Mouse (Mus musculus): ENCODE data around the gene Plcb1. TPM values are rescaled to one million over a fixed set of nuclear protein-coding genes. Genes with fewer than 3 reads are reported as not detected.

The Plcb1 gene
- total RNA-seq, 1 experiment, result 0.89 TPM

DNA sequence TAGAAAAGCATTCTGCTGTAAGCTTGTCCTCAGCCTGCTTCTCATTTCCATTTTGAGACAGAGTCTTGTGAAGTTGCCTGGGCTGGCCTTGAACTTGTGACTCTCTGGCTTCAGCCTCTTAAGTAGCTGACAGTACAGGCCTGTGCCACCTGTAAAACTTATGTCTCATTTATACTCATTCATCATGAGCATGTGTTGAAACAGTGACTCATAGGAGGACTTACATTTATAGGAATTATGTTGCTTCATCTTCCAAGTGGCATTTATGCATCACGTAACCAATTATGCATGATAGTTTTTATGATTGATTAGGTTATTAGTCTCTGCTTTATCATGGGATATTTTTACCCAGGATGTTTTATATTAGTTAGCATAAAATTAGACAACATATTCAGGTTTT lies 667.7 kb downstream of the Plcb1 start:
- no peak overlapping the region for H3K4me3 ChIP-seq (ENCODE audit: insufficient read depth in 1 of 2, low read depth in 1 of 2, low read length in 2 of 2, poor library complexity in 1 of 2, severe bottlenecking in 1 of 2)
- TF ChIP-seq ZNF384 (IDR thresholded peaks at IDR 0.05; ENCODE audit: low read depth, low read length) (no peak), CHD2 (IDR thresholded peaks at IDR 0.05; ENCODE audit: low read depth, low read length) (no peak), MAFK (IDR thresholded peaks at IDR 0.05; ENCODE audit: insufficient read depth, low read depth, low read length) (no peak), ZC3H11A (IDR thresholded peaks at IDR 0.05; ENCODE audit: borderline replicate concordance, low read depth, low read length) (no peak), HCFC1 (IDR thresholded peaks at IDR 0.05; ENCODE audit: borderline replicate concordance, insufficient read depth, low read length) (no peak)
- in situ Hi-C loops (cut with MboI; ENCODE audit: low sequenced_read_pairs in 2 of 2, unreplicated experiment in 2 of 2), result no loop called here
- no peaks in the 10 kb centered on the region for H3K9me3 ChIP-seq (ENCODE audit: control insufficient read depth, insufficient read depth, low read depth, low read length)
- no peak overlapping the region for H3K9ac ChIP-seq (ENCODE audit: insufficient read depth, low read depth, low read length, poor library complexity, severe bottlenecking)
- H3K27ac ChIP-seq (ENCODE audit: insufficient read depth, low read depth, low read length, poor library complexity, severe bottlenecking), result no peak overlapping the region
- no peak for DNase-seq (ENCODE audit: low read depth, low spot score)
- no peaks in the 10 kb centered on the region for H3K4me1 ChIP-seq (ENCODE audit: control insufficient read depth in 2 of 2, insufficient read depth in 2 of 2, low read length in 2 of 2, poor library complexity in 1 of 2)
- H3K36me3 ChIP-seq (ENCODE audit: control insufficient read depth, insufficient read depth, low read length, poor library complexity, severe bottlenecking), result no peaks in the 10 kb centered on the region

DNA sequence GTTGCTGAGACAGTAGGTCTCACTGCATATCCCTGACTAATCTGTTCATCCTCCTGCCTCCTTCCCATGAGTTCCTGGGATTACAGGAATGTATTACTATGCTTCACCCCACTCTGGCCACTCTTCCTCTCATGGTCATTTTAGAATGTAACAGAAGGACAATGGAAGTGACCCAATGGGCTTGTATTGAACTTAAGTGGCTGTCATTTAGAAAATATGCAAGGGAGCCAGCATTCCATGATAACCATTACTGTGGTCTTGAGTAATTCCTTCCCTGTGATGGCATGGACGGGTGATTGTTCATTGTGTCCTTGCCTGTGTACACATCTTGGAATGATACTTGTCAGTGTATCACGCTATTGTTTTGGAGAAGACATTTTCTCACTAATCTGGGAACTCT lies 668.1 kb downstream of the Plcb1 start:
- no peak overlapping the region for H3K9ac ChIP-seq (ENCODE audit: insufficient read depth, low read depth, low read length, poor library complexity, severe bottlenecking)
- in situ Hi-C loops (cut with MboI; ENCODE audit: low sequenced_read_pairs in 2 of 2, unreplicated experiment in 2 of 2), result no loop called here
- no peaks in the 10 kb centered on the region for H3K4me1 ChIP-seq (ENCODE audit: control insufficient read depth in 2 of 2, insufficient read depth in 2 of 2, low read length in 2 of 2, poor library complexity in 1 of 2)
- no peak for DNase-seq (ENCODE audit: low read depth, low spot score)
- no peak for TF ChIP-seq ZNF384 (IDR thresholded peaks at IDR 0.05; ENCODE audit: low read depth, low read length)
- no peak for TF ChIP-seq MAFK (IDR thresholded peaks at IDR 0.05; ENCODE audit: insufficient read depth, low read depth, low read length)
- TF ChIP-seq CHD2 (IDR thresholded peaks at IDR 0.05; ENCODE audit: low read depth, low read length), result no peak
- TF ChIP-seq HCFC1 (IDR thresholded peaks at IDR 0.05; ENCODE audit: borderline replicate concordance, insufficient read depth, low read length), result no peak
- TF ChIP-seq ZC3H11A (IDR thresholded peaks at IDR 0.05; ENCODE audit: borderline replicate concordance, low read depth, low read length), result no peak
- H3K9me3 ChIP-seq (ENCODE audit: control insufficient read depth, insufficient read depth, low read depth, low read length), result no peaks in the 10 kb centered on the region
- H3K27ac ChIP-seq (ENCODE audit: insufficient read depth, low read depth, low read length, poor library complexity, severe bottlenecking), result no peak overlapping the region
- H3K4me3 ChIP-seq (ENCODE audit: insufficient read depth in 1 of 2, low read depth in 1 of 2, low read length in 2 of 2, poor library complexity in 1 of 2, severe bottlenecking in 1 of 2), result no peak overlapping the region
- no peaks in the 10 kb centered on the region for H3K36me3 ChIP-seq (ENCODE audit: control insufficient read depth, insufficient read depth, low read length, poor library complexity, severe bottlenecking)

DNA sequence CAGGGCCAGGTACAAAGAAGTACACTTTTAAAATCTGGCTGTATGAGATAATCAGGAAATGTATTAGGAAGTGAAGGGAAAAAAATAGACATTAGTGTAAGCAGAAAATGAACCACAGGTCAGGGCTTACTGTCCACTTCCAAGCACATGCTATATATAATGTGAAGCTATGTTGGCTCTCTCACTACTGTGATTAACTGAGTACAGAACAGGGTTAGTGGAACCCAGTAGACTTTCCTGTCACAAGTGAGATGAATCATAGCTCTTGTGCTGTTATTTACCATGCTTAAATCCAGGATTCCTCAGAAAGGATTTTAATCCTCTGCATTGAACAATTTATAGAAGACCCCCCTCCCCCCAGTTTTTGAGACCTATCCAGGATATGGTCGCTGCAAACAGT lies 668.6 kb downstream of the Plcb1 start:
- Histone ChIP-seq H3K4me1 (ENCODE audit: control insufficient read depth in 2 of 2, insufficient read depth in 2 of 2, low read length in 2 of 2, poor library complexity in 1 of 2) (no peaks in the 10 kb centered on the region), H3K4me3 (ENCODE audit: insufficient read depth in 1 of 2, low read depth in 1 of 2, low read length in 2 of 2, poor library complexity in 1 of 2, severe bottlenecking in 1 of 2) (no peak overlapping the region), H3K9me3 (ENCODE audit: control insufficient read depth, insufficient read depth, low read depth, low read length) (no peaks in the 10 kb centered on the region), H3K27ac (ENCODE audit: insufficient read depth, low read depth, low read length, poor library complexity, severe bottlenecking) (no peak overlapping the region), H3K9ac (ENCODE audit: insufficient read depth, low read depth, low read length, poor library complexity, severe bottlenecking) (no peak overlapping the region), H3K36me3 (ENCODE audit: control insufficient read depth, insufficient read depth, low read length, poor library complexity, severe bottlenecking) (no peaks in the 10 kb centered on the region)
- in situ Hi-C loops (cut with MboI; ENCODE audit: low sequenced_read_pairs in 2 of 2, unreplicated experiment in 2 of 2), result no loop called here
- TF ChIP-seq HCFC1 (IDR thresholded peaks at IDR 0.05; ENCODE audit: borderline replicate concordance, insufficient read depth, low read length), result no peak
- DNase-seq (ENCODE audit: low read depth, low spot score), result no peak

DNA sequence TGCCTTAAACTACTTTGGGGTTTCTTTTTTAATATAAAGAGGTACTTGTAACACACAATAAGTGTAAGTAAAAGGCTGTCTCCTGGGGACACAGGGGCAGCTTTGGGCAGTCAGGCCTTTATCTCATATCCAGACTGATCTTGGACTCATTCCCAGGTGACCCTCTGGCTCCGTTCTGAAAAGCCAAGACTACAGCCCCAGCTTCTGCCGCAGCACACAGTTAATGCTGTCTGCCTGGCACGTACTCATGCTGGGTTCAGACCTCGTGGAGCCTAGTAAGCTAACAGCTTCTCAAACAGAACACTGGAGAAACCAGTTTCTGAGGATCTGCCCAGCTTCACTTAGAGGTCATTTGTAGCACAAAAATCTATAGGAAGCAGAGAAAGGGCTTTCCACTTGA lies 682.0 kb downstream of the Plcb1 start:
- Histone ChIP-seq H3K9me3 (ENCODE audit: control insufficient read depth, insufficient read depth, low read depth, low read length) (no peaks in the 10 kb centered on the region), H3K4me3 (ENCODE audit: insufficient read depth in 1 of 2, low read depth in 1 of 2, low read length in 2 of 2, poor library complexity in 1 of 2, severe bottlenecking in 1 of 2) (no peak overlapping the region), H3K4me1 (ENCODE audit: control insufficient read depth in 2 of 2, insufficient read depth in 2 of 2, low read length in 2 of 2, poor library complexity in 1 of 2) (no peaks in the 10 kb centered on the region), H3K9ac (ENCODE audit: insufficient read depth, low read depth, low read length, poor library complexity, severe bottlenecking) (no peak overlapping the region), H3K27ac (ENCODE audit: insufficient read depth, low read depth, low read length, poor library complexity, severe bottlenecking) (no peak overlapping the region), H3K36me3 (ENCODE audit: control insufficient read depth, insufficient read depth, low read length, poor library complexity, severe bottlenecking) (no peaks in the 10 kb centered on the region)
- DNase-seq (ENCODE audit: low read depth, low spot score), result no peak
- no peak for TF ChIP-seq ZNF384 (IDR thresholded peaks at IDR 0.05; ENCODE audit: low read depth, low read length)
- no peak for TF ChIP-seq ZC3H11A (IDR thresholded peaks at IDR 0.05; ENCODE audit: borderline replicate concordance, low read depth, low read length)
- TF ChIP-seq MAFK (IDR thresholded peaks at IDR 0.05; ENCODE audit: insufficient read depth, low read depth, low read length), result no peak
- no peak for TF ChIP-seq CHD2 (IDR thresholded peaks at IDR 0.05; ENCODE audit: low read depth, low read length)
- no peak for TF ChIP-seq HCFC1 (IDR thresholded peaks at IDR 0.05; ENCODE audit: borderline replicate concordance, insufficient read depth, low read length)
- in situ Hi-C loops (cut with MboI; ENCODE audit: low sequenced_read_pairs in 2 of 2, unreplicated experiment in 2 of 2), result no loop called here

DNA sequence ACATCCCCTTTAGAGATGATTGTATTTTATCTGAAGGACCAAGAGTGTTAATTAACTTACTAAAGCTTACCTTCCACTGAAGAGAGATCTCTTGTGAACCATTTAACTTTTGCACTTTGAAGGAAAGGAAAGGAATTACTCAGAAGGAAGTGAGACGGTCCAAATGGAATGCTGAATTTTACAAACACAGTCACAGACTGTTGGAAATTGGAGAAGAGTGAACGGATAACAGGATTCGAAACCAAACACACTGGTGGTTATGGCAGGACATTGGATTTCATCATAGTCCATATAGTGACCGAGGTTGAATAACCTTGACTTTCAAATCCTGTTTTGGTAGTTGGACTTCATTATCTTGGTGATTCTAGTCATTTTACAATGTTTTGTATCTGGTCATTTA lies 688.2 kb downstream of the Plcb1 start:
- no peaks in the 10 kb centered on the region for H3K4me1 ChIP-seq (ENCODE audit: control insufficient read depth in 2 of 2, insufficient read depth in 2 of 2, low read length in 2 of 2, poor library complexity in 1 of 2)
- TF ChIP-seq ZNF384 (IDR thresholded peaks at IDR 0.05; ENCODE audit: low read depth, low read length) (no peak), HCFC1 (IDR thresholded peaks at IDR 0.05; ENCODE audit: borderline replicate concordance, insufficient read depth, low read length) (no peak), MAFK (IDR thresholded peaks at IDR 0.05; ENCODE audit: insufficient read depth, low read depth, low read length) (no peak), CHD2 (IDR thresholded peaks at IDR 0.05; ENCODE audit: low read depth, low read length) (no peak), ZC3H11A (IDR thresholded peaks at IDR 0.05; ENCODE audit: borderline replicate concordance, low read depth, low read length) (no peak)
- H3K27ac ChIP-seq (ENCODE audit: insufficient read depth, low read depth, low read length, poor library complexity, severe bottlenecking), result no peak overlapping the region
- H3K36me3 ChIP-seq (ENCODE audit: control insufficient read depth, insufficient read depth, low read length, poor library complexity, severe bottlenecking), result no peaks in the 10 kb centered on the region
- H3K4me3 ChIP-seq (ENCODE audit: insufficient read depth in 1 of 2, low read depth in 1 of 2, low read length in 2 of 2, poor library complexity in 1 of 2, severe bottlenecking in 1 of 2), result no peak overlapping the region
- in situ Hi-C loops (cut with MboI; ENCODE audit: low sequenced_read_pairs in 2 of 2, unreplicated experiment in 2 of 2), result no loop called here
- H3K9me3 ChIP-seq (ENCODE audit: control insufficient read depth, insufficient read depth, low read depth, low read length), result no peaks in the 10 kb centered on the region
- no peak for DNase-seq (ENCODE audit: low read depth, low spot score)
- no peak overlapping the region for H3K9ac ChIP-seq (ENCODE audit: insufficient read depth, low read depth, low read length, poor library complexity, severe bottlenecking)
